Mouse (Mus musculus) urinary bladder, postnatal 25 days (tissue): ENCODE results near the gene Odc1.

ENCODE experiments used
- DNase-seq: peaks from one replicate; pipeline ENCODE4 v3.0.0; 2022; ENCODE audit warnings: low spot score

Odc1 gene

GRCm38 (mm10) chr12:17588906-17589612 is 44.5 kb downstream of the Odc1 start:
- DNase-seq, result no peak

- DNase-seq, result no peak
These were observed 46.7 kb downstream of the Odc1 start for GRCm38 (mm10) chr12:17591249-17591648.

- no peak for DNase-seq
These were observed 49.4 kb downstream of the Odc1 start for GRCm38 (mm10) chr12:17593956-17594355.

- no peak for DNase-seq
These were observed 50.1 kb downstream of the Odc1 start for GRCm38 (mm10) chr12:17594701-17595100.

- no peak for DNase-seq
These were observed 50.6 kb downstream of the Odc1 start for GRCm38 (mm10) chr12:17595166-17595565.
